ENCODE assay signal across 8 mouse cellular contexts in genomic region chr17:83213228-83213915, GRCm38 (mm10). TPM values are rescaled to one million over a fixed set of nuclear protein-coding genes. Genes with fewer than 3 reads are reported as not detected.
DNase-seq lines count a peak whose midpoint lies in the region; ATAC-seq lines count a peak whose summit lies in the region.

No protein-coding gene starts in this region.

- H3K9me3 ChIP-seq in hindbrain, embryonic 10.5 days, result no peaks in the 10 kb centered on the region
- no peaks in the 10 kb centered on the region for H3K9me3 ChIP-seq in hindbrain, embryonic 11.5 days (ENCODE audit: control insufficient read depth, low read length)
- H3K9me3 ChIP-seq in embryonic facial prominence, embryonic 10.5 days, result no peaks in the 10 kb centered on the region
- no peaks in the 10 kb centered on the region for H3K9me3 ChIP-seq in hindbrain, embryonic 14.5 days (ENCODE audit: control insufficient read depth, low read length)
- H3K9me3 ChIP-seq in midbrain, embryonic 12.5 days, result no peaks in the 10 kb centered on the region

- peaks cover 63% of the 10 kb centered on the region for H3K4me1 ChIP-seq in hindbrain, embryonic 10.5 days (replicated peaks)
- H3K4me1 ChIP-seq in hindbrain, embryonic 11.5 days (replicated peaks; ENCODE audit: control insufficient read depth, insufficient read depth, low read length), result peaks cover 11% of the 10 kb centered on the region; the same call in 1 of the 2 replicates
- H3K4me1 ChIP-seq in embryonic facial prominence, embryonic 10.5 days, result peaks cover 83% of the 10 kb centered on the region
- peaks cover 41% of the 10 kb centered on the region for H3K4me1 ChIP-seq in hindbrain, embryonic 14.5 days (replicated peaks; ENCODE audit: control insufficient read depth, insufficient read depth, low read length)
- peaks cover 45% of the 10 kb centered on the region for H3K4me1 ChIP-seq in midbrain, embryonic 12.5 days

- no peaks in the 10 kb centered on the region for H3K36me3 ChIP-seq in hindbrain, embryonic 10.5 days
- H3K36me3 ChIP-seq in hindbrain, embryonic 11.5 days (ENCODE audit: control insufficient read depth, insufficient read depth, low read length), result no peaks in the 10 kb centered on the region
- 0 out of 2 replicates have a peak, but pooled peaks cover 4% of the 10 kb centered on the region for H3K36me3 ChIP-seq in embryonic facial prominence, embryonic 10.5 days (replicated peaks)
- no peaks in the 10 kb centered on the region for H3K36me3 ChIP-seq in hindbrain, embryonic 14.5 days (replicated peaks; ENCODE audit: control insufficient read depth, insufficient read depth)
- no peaks in the 10 kb centered on the region for H3K36me3 ChIP-seq in midbrain, embryonic 12.5 days

- no peak for ATAC-seq in hindbrain, embryonic 11.5 days (ENCODE audit: low FRiP score)
- no peak for ATAC-seq in hindbrain, embryonic 14.5 days (ENCODE audit: low FRiP score)
- ATAC-seq in midbrain, embryonic 12.5 days (ENCODE audit: low FRiP score, low read depth), result no peak
- no peak for ATAC-seq in erythroblast, adult 5-6 weeks (replicated peaks; ENCODE audit: low FRiP score, poor library complexity, severe bottlenecking)

- no peak overlapping the region for H3K9ac ChIP-seq in hindbrain, embryonic 11.5 days (ENCODE audit: low read depth, low read length)
- H3K9ac ChIP-seq in hindbrain, embryonic 14.5 days, result no peak overlapping the region
- no peak overlapping the region for H3K9ac ChIP-seq in midbrain, embryonic 12.5 days (replicated peaks)

- 42% methylated on average over 9 of the region's 9 CpGs for WGBS in hindbrain, embryonic 10.5 days
- 47% methylated on average over 9 of the region's 9 CpGs for WGBS in hindbrain, embryonic 11.5 days
- WGBS in embryonic facial prominence, embryonic 10.5 days, result 37% methylated on average over 9 of the region's 9 CpGs
- 47% methylated on average over 9 of the region's 9 CpGs for WGBS in hindbrain, embryonic 14.5 days
- whole genome bisulfite sequencing in midbrain, embryonic 12.5 days, result 44% methylated on average over 9 of the region's 9 CpGs

- peak overlapping the region; percentile 80 for H3K4me3 ChIP-seq in hindbrain, embryonic 10.5 days
- H3K4me3 ChIP-seq in hindbrain, embryonic 11.5 days (ENCODE audit: low read depth, low read length), result no peak overlapping the region
- H3K4me3 ChIP-seq in embryonic facial prominence, embryonic 10.5 days, result peak overlapping the region; percentile 87
- peak overlapping the region; percentile 82; the same call in 1 of the 2 replicates for H3K4me3 ChIP-seq in hindbrain, embryonic 14.5 days (replicated peaks; ENCODE audit: low read length)
- no peak overlapping the region for H3K4me3 ChIP-seq in midbrain, embryonic 12.5 days

- H3K4me2 ChIP-seq in hindbrain, embryonic 11.5 days (replicated peaks; ENCODE audit: low read depth, low read length), result no peak overlapping the region
- peak overlapping the region; percentile 94 for H3K4me2 ChIP-seq in hindbrain, embryonic 14.5 days (replicated peaks)
- H3K4me2 ChIP-seq in midbrain, embryonic 12.5 days (replicated peaks), result peak overlapping the region; percentile 70; the same call in 1 of the 2 replicates

- DNase-seq in hindbrain, embryonic 10.5 days (ENCODE audit: low spot score), result no peak
- DNase-seq in hindbrain, embryonic 11.5 days (ENCODE audit: low spot score), result no peak
- peak; percentile 56 for DNase-seq in embryonic facial prominence, embryonic 10.5 days (ENCODE audit: low spot score)
- no peak for DNase-seq in hindbrain, embryonic 14.5 days (ENCODE audit: low spot score)
- no peak for DNase-seq in frontal cortex, postnatal 14 days (ENCODE audit: low spot score in 2 of 2)
- DNase-seq in layer of hippocampus, adult 18-20 months (ENCODE audit: low spot score in 2 of 2), result no peak

- H3K27ac ChIP-seq in hindbrain, embryonic 10.5 days, result peak overlapping the region; percentile 97
- no peak overlapping the region for H3K27ac ChIP-seq in hindbrain, embryonic 11.5 days (ENCODE audit: low read depth, low read length)
- H3K27ac ChIP-seq in embryonic facial prominence, embryonic 10.5 days (replicated peaks), result peak overlapping the region; percentile 97
- peak overlapping the region; percentile 88; the same call in 1 of the 2 replicates for H3K27ac ChIP-seq in hindbrain, embryonic 14.5 days
- 0 out of 2 replicates have a peak overlapping the region, but pooled peaks have one; percentile 15 for H3K27ac ChIP-seq in midbrain, embryonic 12.5 days (replicated peaks)

- H3K27me3 ChIP-seq in hindbrain, embryonic 10.5 days (ENCODE audit: insufficient read depth, poor library complexity, severe bottlenecking), result peaks cover 66% of the 10 kb centered on the region
- peaks cover 2% of the 10 kb centered on the region; the same call in 1 of the 2 replicates for H3K27me3 ChIP-seq in hindbrain, embryonic 11.5 days (ENCODE audit: control insufficient read depth, insufficient read depth, low read length)
- peaks cover 44% of the 10 kb centered on the region for H3K27me3 ChIP-seq in embryonic facial prominence, embryonic 10.5 days (replicated peaks; ENCODE audit: low read depth, poor library complexity, severe bottlenecking)
- H3K27me3 ChIP-seq in hindbrain, embryonic 14.5 days (ENCODE audit: control insufficient read depth, insufficient read depth, low read length), result no peaks in the 10 kb centered on the region
- peaks cover 97% of the 10 kb centered on the region for H3K27me3 ChIP-seq in midbrain, embryonic 12.5 days

RNA-seq across cellular contexts. Expression of gene Pkdcc, which starts 1.7 kb away (rescaled TPM):
- polyA plus RNA-seq in hindbrain, embryonic 10.5 days (2016; fragmentation: Nextera tagmentation; extraction: Ambion mirVana), result 9.1 and 11.4 TPM in 2 replicates
- polyA plus RNA-seq in hindbrain, embryonic 11.5 days (2014; fragmentation: Nextera tagmentation; extraction: Ambion mirVana), result 9.6 and 10.8 TPM in 2 replicates
- 15.1 and 17.5 TPM in 2 replicates for polyA plus RNA-seq in embryonic facial prominence, embryonic 10.5 days (2016; fragmentation: Nextera tagmentation; extraction: Ambion mirVana)
- 5.5 and 7.5 TPM in 2 replicates for polyA plus RNA-seq in hindbrain, embryonic 14.5 days (2014; fragmentation: Nextera tagmentation; extraction: Ambion mirVana)
- 4.1 and 6.6 TPM in 2 replicates for polyA plus RNA-seq in midbrain, embryonic 12.5 days (2016; fragmentation: Nextera tagmentation; extraction: Ambion mirVana)
- total RNA-seq in erythroblast, adult 5-6 weeks (2015; ENCODE audit: low replicate concordance), result 1.5 TPM in 1 of 2 replicates, not detected in the other
- total RNA-seq in erythroblast, adult 5-6 weeks (2017; ENCODE audit: low replicate concordance), result not detected in 2 replicates
- 10 to 100 TPM; 15.6 to 18.3 TPM for total RNA-seq in layer of hippocampus, adult 18-20 months (2021)

Comparison
In these comparisons a context has a peak if more than half of its experiments do, and no peak if none do; other contexts are left out.
1. H3K4me3 ChIP-seq: peak in hindbrain, embryonic 10.5 days (single experiment), embryonic facial prominence, embryonic 10.5 days (single experiment) and hindbrain, embryonic 14.5 days (single experiment); none in hindbrain, embryonic 11.5 days (single experiment) and midbrain, embryonic 12.5 days (single experiment).